Mouse (Mus musculus) activated CD4-positive, CD25-positive, alpha-beta regulatory T cell, adult 4 months (primary cell): ENCODE data around the gene Rasal1. TPM values are rescaled to one million over a fixed set of nuclear protein-coding genes. Genes with fewer than 3 reads are reported as not detected.

Source experiments
- ATAC-seq: one replicate; pipeline ENCODE4 v1.8.0; 2017
- polyA plus RNA-seq, 2 experiments: library from polyadenylated mRNA; unstranded; fragments of 100-300 nt; shearing (Covaris generic); gene quantifications; one replicate each; pipeline ENCODE4 v1.2.1; 2017

Gene Rasal1
- polyA plus RNA-seq, 2 experiments from 2014 or later: 7.6 to 11.4 TPM

DNA sequence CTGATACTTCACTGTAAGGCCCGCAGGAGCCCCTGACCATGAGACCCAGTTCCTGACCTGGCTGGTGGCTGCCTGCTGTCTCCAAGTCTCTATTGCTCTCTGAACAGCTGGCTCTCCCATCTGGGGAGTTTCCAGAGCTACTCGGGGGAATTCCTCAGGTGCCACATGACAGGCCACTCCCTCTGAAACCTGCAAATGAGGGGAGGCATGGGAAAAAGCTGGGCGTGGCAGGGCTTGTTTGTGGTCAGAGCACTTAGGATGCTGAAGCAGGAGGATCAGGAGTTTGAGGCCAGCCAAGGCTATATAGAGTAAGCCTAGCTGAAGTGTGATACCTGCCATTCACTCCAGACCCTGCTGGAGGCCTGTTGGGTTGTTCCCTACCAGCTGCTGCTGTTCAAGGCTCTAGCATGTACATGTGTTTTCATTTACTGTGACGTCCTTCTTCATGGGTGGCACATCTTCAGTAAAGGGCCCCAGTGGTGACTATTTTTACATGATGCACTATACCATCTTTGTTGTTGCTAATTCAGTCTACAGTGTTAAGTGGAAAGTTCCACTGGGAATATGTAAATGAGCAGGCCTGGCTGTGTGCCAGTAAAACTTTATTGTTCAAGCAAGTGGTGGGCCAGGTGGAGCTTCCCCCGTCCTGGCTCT lies 26.3 kb upstream of the Rasal1 start:
- peak; percentile 44 for ATAC-seq

GRCm38 (mm10) chr5:120624427-120624826 lies 24.2 kb upstream of the Rasal1 start:
- ATAC-seq: no peak

DNA sequence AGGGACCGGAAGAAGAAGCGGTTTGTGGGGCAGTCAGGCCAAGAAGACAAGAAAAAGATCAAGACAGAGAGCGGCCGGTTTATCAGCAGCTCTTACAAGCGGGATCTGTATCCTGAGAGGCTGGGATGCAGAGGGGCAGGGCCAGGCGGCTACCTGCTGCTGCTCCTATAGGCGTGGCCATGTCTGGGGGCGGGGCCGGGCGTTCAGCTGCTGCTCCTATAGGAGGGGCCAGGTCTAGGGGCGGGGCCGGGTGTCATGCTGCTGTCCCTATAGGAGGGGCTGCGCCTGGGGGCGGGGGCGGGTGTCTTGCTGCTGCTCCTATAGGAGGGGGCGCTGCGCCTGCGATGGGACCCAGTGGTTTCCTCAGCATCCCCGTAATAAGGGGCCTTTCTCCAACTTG lies 22.2 kb upstream of the Rasal1 start:
- no peak for ATAC-seq

DNA sequence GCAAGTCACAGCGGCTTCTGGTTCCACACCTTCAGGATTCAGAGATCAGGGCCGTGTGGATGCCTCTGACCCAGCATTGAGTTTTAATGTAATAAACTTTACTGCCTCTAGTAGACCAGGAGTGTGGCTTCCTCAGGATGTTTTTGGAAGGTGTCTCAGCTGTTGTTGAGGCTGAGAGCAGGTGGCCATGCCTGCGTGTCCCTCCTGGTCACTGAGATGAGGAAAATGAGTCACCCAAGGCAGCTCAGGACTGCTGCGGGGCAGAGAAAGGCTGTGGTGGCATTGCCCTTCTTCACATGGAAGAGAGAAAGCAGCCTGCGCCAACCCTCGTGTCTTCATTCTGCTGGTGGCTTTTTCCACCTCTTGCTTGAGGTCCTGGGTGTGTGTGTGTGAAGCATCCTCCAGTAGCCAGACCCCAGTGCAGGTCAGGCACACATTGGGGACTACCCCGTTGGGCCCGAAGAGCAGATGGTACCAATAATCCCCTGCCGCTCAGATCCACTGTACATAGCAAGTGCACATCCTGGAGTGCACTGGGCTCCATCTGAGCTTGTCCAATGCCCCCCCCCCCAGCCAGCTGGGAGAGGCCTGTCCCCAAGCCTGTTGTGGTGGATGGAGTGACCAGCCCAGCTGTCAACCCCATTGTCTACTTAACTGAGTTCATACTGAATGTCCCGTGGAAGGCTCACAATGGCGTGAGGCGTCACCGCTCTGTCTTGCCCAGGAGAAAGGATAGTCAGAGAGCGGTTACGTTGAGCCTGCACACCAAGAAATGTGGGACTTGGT lies 20.9 kb upstream of the Rasal1 start:
- ATAC-seq: no peak

- no peak for ATAC-seq
These were observed 20.0 kb upstream of the Rasal1 start for GRCm38 (mm10) chr5:120628624-120629023.

DNA sequence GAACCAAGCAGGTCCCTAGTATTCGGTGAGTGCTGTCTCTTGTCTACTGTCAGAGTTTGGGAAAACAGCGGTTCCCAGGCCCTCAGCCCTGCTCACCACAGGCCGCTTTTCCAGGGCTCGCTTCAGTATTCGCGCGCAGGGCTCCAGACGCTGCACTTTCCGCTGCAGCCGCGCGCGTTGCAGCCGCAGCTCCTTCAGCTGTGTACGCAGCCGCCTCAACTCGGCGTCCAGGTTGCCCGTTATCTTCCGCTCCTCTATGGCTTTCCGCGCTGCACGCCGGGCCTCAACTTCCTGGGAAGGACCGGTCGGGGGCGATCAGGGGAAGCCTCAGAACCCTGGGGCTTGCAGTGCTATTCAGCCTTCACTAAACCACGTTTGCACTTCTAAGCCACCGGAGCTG lies 17.5 kb upstream of the Rasal1 start:
- ATAC-seq: peak; percentile 10

DNA sequence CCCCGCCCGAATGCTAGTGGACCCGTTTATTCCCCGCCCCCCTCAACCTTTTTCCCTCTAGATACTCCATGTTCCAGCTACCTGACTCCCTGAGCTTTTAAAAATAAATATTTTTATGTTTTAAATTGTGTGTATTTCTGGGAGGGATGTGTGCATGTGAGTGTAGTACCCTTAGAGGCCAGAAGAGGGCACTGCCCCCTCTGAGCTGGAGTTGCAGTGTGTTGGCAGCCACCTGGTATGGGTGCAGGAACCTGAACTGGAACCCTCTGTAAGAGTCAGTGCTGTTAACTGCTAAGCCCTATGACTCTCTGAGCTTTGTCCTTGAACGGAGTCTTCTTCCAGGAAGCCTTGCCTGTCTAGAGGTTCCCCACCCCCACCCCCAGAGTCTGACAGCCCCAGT lies 16.7 kb upstream of the Rasal1 start:
- ATAC-seq: no peak

GRCm38 (mm10) chr5:120634131-120634530 lies 14.5 kb upstream of the Rasal1 start, which contains the start of gene Cfap73:
Gene Cfap73, minus strand, starts transcription at chr5:120634235.
- ATAC-seq: no peak

- ATAC-seq: no peak
These were observed 13.8 kb upstream of the Rasal1 start for GRCm38 (mm10) chr5:120634860-120635259.

DNA sequence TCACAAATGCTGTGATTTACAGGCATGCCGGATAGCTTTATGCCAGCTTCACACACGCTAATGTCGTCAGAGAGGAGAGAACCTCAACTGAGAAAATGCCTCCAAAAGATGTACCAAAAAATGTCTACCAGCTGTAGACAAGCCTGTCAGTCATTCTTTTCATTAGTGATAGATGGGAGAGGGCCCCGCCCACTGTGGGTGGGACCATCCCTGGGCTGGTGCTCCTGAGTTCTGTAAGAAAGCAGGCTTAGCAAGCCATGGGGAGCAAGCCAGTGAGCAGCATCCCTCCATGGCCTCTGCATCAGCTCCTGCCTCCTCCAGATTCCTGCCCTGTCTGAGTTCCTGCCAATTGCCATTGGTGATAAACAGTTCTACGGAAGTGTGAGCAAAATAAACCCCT lies 13.0 kb upstream of the Rasal1 start:
- no peak for ATAC-seq

DNA sequence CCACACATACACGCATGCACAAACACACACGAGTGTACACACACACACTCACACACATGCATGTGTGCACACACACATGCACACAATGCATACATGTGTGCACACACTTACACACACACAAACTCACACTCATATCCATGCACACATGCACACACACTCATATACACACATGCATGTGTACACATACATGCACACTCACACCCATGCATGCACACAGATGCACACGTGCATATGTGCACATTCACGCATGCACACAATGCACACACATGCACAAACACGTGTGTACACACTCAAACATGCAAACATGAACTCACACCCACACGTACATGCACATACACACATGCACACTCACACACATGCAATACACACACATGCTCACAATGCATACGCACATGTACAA lies 8.5 kb upstream of the Rasal1 start:
- no peak for ATAC-seq

GRCm38 (mm10) chr5:120643365-120644085 lies 5.1 kb upstream of the Rasal1 start:
- no peak for ATAC-seq

DNA sequence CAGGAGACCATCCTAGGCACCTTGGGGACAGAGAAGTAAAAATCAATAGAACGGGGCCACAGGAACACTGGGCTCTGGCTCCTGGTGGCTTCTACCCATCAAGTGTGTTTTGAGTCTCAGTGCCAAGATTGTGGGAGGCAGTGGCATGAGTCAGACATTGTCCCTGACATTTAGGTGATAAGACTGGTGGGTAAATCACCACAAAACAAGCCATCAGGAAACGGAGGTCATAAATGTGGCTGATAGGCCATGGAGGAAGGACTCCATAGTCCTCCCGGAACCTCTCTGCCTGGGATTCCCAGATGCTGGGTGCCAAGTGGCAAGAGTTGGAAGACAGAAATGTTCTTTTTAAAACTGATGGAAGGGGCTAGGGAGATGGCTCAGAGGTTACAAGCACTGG lies 4.4 kb upstream of the Rasal1 start:
- no peak for ATAC-seq

DNA sequence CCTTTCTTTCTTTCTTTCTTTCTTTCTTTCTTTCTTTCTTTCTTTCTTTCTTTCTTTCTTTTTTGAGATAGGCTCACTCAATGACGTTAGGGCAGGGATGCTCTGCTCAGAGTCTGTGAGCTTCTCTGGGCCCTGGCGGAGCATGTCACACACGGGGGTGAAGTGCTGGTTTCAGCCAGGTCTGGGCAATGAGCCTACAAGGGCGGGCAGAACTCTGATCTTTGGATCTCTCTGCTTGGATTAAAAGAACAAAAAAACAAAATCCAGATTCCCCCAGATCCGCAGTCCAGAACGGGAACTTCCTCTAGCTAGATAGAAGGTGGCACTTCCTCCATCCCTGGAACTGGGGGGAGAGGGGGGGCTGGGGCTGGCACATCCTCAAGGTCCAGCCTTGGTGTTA lies 2.8 kb upstream of the Rasal1 start:
- ATAC-seq: no peak

DNA sequence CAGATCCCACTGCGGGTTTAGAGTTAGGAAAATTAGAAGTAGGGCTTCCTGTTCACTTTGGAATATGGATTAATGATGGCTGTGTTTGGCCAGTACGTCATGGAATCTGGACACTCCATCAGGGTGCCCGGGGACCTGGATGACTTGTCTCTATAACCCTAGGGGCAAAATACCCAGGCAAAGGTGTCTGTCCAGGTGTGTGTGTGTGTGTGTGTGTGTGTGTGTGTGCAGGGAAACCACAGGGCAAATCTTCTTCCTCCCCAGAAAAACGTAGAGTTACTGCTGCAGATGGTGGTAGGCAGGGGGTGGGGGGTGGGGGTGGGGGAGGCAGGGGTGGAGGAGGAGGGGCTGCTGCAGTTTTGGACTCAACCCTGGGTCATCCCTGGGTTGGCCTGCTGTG lies 1.3 kb upstream of the Rasal1 start:
- ATAC-seq: no peak

DNA sequence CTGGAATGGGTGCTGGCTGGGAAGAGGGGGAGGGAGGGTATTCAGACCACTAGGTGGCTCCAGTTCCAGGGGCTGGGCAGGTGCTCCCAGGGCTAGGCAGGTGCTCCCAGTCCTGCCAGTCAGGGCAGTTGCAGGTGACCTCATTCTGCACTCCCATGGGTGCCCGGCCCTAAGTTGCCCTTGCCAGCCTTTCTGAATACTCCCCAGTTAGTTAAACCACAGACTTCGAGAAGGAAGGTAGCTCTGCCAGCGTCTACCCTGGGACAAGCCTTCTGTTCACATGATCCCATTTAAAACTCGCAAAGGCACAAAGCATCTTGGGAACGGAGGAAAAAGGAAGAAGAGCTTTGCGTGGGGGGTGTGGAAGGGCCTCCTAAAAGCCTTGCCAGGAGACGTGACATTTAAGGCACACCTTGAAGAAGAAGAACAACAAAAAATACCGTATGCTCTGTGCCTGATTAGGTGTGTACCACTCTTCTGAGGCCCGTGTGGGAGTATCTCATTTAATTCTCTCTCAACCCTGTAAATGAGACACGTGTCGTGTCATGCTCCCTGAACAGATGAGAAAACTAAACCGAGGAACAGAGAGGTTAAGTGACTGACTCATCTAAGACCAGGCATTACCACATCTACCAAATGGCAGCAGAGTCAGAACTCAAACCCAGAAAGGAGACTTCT lies 659 bp upstream of the Rasal1 start:
- ATAC-seq: peak; percentile 32

DNA sequence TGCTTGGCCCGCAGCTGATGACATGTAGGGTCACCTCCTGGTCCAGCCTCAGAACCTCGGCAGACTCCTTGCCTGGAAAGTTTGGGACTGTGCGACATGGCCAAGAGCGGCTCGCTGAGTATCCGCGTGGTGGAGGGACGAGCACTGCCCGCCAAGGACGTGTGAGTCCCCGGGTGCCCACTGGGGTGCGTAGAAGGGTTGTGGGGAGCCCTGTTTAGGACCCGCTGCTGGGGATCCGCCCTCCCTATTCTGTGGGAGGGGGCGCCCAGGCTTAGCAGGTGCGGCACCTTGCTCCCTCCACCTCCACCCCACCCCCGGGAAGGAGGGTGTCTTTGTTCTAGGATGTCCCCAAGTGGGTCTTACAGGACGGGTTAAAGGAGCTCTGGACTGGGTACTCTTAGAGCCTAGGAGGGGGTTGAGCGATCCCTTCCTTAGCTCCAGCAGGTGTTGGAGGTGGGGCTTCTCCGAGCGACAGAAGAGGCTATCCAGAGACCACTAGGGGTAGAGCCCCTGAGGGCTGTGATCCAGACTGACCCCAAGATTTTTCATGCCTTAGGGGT lies 842 bp downstream of the Rasal1 start:
- ATAC-seq: no peak

DNA sequence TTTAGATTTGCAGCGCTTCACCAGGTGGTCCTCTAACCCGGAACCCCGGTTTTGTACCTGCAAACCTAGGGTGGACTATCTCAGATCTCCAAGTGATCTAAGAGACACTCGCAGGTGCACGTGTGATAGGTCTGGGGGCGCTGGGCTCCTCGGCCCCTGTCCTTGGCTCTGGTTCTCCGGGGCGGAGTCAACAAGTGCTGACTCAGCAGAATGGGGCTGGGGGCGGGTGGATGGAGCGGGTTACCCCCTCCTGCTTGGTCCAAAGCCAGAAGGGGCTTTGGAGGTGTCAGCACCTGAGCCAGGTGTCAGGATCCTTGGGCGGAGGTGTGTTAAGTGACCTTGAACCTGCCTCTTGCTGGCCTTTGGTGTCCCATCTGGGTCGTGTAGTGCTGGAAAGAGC lies 1.3 kb downstream of the Rasal1 start:
- no peak for ATAC-seq

- no peak for ATAC-seq
These were observed 2.6 kb downstream of the Rasal1 start for GRCm38 (mm10) chr5:120651230-120651629.

DNA sequence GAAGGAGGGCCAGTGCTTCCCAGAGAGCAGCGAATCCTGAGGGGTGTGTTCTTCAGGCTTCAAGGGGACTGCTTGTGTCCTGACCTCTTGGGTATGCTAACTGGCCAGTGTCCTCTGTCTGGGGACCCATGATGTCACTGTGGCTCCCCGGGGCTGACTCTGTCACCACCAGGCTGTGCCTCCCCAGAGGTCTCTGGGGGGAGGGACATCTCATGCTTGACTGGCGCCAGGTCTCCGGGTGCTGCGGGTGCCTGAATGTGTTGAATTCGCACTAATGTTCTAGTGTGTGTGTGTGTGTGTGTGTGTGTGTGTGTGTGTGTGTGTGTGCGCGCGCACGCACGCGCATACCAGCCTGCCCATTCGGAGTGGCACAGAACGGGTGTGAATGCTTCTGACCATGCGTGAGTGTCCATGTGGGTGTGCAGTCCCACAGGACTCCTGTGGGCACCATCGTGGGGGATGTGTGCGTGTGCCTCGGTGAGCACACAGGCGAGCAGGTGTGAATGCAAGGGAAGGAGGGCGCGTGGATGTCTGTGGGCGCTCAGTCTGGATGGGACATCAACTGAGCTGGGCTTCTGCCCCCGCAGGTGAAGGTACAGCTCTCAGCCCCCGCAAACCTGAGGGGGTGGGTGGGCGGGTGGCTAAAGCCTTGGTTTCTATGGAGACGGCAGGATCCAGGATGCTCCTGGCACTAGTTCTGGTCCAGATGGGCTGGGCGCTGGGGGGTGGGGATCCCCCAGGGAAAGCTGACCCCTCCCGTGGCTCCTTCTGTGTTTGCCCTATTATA lies 4.5 kb downstream of the Rasal1 start:
- no peak for ATAC-seq

GRCm38 (mm10) chr5:120653873-120654272 lies 5.3 kb downstream of the Rasal1 start:
- ATAC-seq: no peak

DNA sequence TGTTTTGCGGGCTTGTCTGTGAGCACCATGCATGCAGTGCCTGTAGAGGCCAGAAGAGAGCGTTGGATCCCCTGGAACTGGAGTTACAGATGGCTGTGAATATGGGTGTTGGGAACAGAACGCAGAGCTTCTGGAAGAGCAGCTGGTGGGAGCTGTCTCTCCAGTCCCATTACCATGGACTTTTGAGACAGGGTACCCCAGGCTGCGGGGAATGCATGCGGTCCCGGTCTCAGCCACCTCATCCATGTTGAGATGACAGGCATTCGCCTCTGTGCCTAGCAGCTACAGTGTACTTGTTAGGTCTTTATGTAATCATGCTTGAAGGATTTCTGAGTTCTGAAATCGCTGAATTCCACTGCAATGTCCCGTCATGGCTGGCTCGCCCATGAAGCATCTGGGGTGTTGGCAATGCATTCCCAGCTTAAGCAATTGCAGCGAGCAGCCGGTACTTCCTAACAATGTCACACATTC lies 7.7 kb downstream of the Rasal1 start:
- no peak for ATAC-seq
